Mouse (Mus musculus) limb, embryonic 14.5 days (tissue): ENCODE results near the gene Ralgapb. TPM values are rescaled to one million over a fixed set of nuclear protein-coding genes. Genes with fewer than 3 reads are reported as not detected.

Source experiments
- ATAC-seq: fragments of 200-750 bp; cut with Nextera tagmentation; 2 replicates; pipeline ENCODE4 v1.8.0; 2017; ENCODE audit warnings: low read depth, moderate number of reproducible peaks, moderate TSS enrichment; ENCODE audit not compliant: low FRiP score
- DNase-seq: peaks from one replicate; pipeline ENCODE4 v3.0.0-alpha.2; 2015; ENCODE audit warnings: low spot score
- H3K27ac ChIP-seq: fragments of 300-500 bp; sonication (generic); replicated peaks from 2 replicates; pipeline ENCODE4 v1.5.1; 2014; ENCODE audit warnings: low read depth, mild to moderate bottlenecking, low read length, moderate library complexity, mixed read lengths
- H3K27me3 ChIP-seq: fragments of 300-500 bp; sonication (generic); 2 replicates; pipeline ENCODE4 v1.6.1; 2014; ENCODE audit warnings: low read length, mixed read lengths; ENCODE audit not compliant: control insufficient read depth, insufficient read depth
- H3K36me3 ChIP-seq: fragments of 300-500 bp; sonication (generic); 2 replicates; pipeline ENCODE4 v1.6.1; 2014; ENCODE audit warnings: mild to moderate bottlenecking, low read length, moderate library complexity, mixed read lengths; ENCODE audit not compliant: control insufficient read depth, insufficient read depth
- H3K4me1 ChIP-seq: fragments of 300-500 bp; sonication (generic); 2 replicates; pipeline ENCODE4 v1.6.1; 2014; ENCODE audit warnings: antibody characterized with exemption, low read length, mixed read lengths; ENCODE audit not compliant: control insufficient read depth, insufficient read depth
- H3K4me2 ChIP-seq: fragments of 300-500 bp; sonication (generic); replicated peaks from 2 replicates; pipeline ENCODE4 v1.6.1; 2014; ENCODE audit warnings: low read depth, mild to moderate bottlenecking, low read length, moderate library complexity; ENCODE audit not compliant: severe bottlenecking
- H3K4me3 ChIP-seq: fragments of 300-500 bp; sonication (generic); replicated peaks from 2 replicates; pipeline ENCODE4 v1.5.1; 2014; ENCODE audit warnings: low read length
- H3K9ac ChIP-seq: fragments of 300-500 bp; sonication (generic); 2 replicates; pipeline ENCODE4 v1.6.1; 2014; ENCODE audit warnings: mild to moderate bottlenecking, low read depth, low read length, moderate library complexity; ENCODE audit not compliant: severe bottlenecking
- H3K9me3 ChIP-seq: fragments of 300-500 bp; sonication (generic); 2 replicates; pipeline ENCODE4 v1.6.1; 2016; ENCODE audit warnings: low read length; ENCODE audit not compliant: control insufficient read depth
- POLR2A ChIP-seq: fragments of 200-500 bp; IDR thresholded peaks from 2 replicates; pipeline ENCODE4 v1.8.0; 2012; ENCODE audit warnings: inconsistent platforms, mild to moderate bottlenecking, moderate library complexity, borderline replicate concordance; ENCODE audit not compliant: insufficient read depth, insufficient read length; ENCODE audit errors: extremely low read depth
- WGBS: fragments of 180-500 bp; shearing (Covaris S2); extraction: QIAGEN DNeasy Blood & Tissue Kit; methylation state at CpG from one replicate; pipeline ENCODE4 v1.1.7; 2014; 5-methylcytosine and 5-hydroxymethylcytosine counted together
- polyA plus RNA-seq, 2 experiments: library from polyadenylated mRNA; depleted of rRNA in 1 of 2; stranded (reverse) in 1 of 2; unstranded in 1 of 2; fragments of >200 nt; fragmentation: Nextera tagmentation in 1 of 2; extraction: Ambion mirVana in 1 of 2; gene quantifications; 2 replicates each; pipeline versions ENCODE4 v1.2.1 to v1.2.3; 2012 to 2014

The Ralgapb gene
- polyA plus RNA-seq, 2 experiments, result 20.1 to 20.2 TPM

DNA sequence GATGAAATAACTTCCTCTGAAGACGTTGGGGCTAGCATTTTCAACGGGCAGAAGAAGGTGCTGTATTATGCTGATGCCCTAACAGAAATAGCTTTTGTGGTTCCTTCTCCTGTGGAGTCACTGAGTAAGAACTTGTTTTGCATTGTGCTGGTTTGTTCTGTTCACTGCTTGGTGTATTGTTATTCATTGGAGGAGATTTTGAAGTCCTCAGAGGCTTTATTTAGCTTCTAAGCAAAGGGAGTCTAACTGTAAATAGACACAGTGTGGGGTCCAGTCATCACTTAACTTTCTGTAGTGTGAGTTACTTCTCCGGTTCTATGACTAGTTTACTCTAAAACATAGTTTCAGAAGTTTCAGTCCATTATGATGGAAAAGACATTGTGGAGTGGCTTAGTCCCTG is 68.0 kb downstream of the Ralgapb start:
- ATAC-seq (no peak), DNase-seq (no peak)
- Histone ChIP-seq H3K27me3 (no peaks in the 10 kb centered on the region), H3K4me1 (no peaks in the 10 kb centered on the region), H3K9me3 (no peaks in the 10 kb centered on the region), H3K4me2 (no peak overlapping the region), H3K27ac (no peak overlapping the region), H3K9ac (no peak overlapping the region), H3K36me3 (peaks cover 78% of the 10 kb centered on the region), H3K4me3 (no peak overlapping the region)
- 85% methylated on average over 3 of the region's 3 CpGs for WGBS
- TF ChIP-seq POLR2A, result no peak

DNA sequence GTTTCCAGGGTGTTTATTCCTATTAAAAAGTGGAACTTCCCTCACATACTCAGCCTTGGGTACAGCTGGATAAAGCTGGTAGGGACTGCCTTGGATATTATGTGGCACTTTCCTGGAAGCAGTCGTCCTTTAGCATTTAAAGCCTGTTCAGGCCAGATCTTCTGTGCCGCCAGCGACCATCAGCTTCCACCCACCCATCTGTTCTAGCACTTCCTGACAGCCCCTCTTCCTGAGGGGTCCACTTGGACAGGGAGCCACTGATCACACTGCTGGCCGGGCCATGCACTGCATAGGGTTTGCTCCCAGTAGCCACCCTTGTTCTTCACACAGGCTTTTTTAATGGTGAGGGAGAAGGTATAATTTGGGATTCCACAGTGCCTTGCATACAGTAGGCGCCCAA is 88.8 kb downstream of the Ralgapb start:
- H3K9ac ChIP-seq, result no peak overlapping the region
- ATAC-seq (no peak), DNase-seq (no peak)
- 85% methylated on average over 5 of the region's 5 CpGs for WGBS
- no peak for TF ChIP-seq POLR2A
- no peaks in the 10 kb centered on the region for H3K27me3 ChIP-seq
- no peak overlapping the region for H3K27ac ChIP-seq
- peaks cover 53% of the 10 kb centered on the region for H3K36me3 ChIP-seq
- no peaks in the 10 kb centered on the region for H3K9me3 ChIP-seq
- 0 out of 2 replicates have a peak, but pooled peaks cover 4% of the 10 kb centered on the region for H3K4me1 ChIP-seq
- no peak overlapping the region for H3K4me3 ChIP-seq
- H3K4me2 ChIP-seq, result no peak overlapping the region

DNA sequence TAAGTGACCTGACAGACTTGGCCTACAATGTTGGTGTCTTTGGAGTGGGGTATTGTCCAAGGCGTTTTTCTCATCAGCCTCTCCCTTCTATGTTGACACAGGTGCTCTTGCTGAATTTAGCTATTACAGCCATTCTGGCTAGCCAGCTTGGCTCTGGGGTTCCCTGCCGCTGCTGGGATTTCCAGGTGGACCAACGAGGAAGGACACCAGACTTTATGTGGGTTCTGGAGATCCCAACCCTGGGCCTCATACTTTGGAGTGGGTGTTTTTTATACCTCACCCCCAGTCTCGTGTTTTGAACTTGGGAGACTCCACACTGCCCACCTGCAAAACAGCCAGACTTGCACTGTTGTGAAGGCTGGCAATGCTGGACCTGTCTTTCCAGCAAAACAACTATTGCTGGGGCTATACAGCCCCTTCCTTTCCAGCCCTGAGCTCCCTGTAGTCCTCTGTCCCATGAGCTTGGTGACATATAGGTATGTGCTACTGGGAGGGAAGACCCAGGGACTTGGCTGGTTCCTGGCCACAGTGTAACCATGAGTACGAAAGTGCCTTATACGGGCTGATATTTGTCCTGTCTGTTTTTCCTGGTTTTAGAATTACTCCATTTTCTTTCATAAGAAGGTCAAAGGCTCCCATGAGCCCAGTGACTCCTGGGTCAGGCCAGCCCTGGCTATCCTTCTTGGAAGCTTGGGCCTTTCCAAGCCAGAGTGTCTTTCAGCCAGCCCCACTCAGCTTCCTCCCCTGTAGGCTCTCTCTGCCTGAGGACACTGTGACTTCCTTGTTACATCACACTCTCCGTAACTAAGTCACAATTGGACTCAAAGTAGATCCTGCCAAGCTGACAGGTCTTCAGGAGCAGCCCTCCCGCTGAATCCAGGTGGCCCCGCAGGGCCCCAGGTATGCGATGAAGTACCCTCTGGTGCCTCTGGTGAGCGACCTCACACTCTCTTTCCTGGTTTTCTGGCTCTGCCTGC is 92.5 kb downstream of the Ralgapb start, which contains the start of gene Adig:
Gene Adig (plus strand): TSS at position 777 of the 977 bp plus-strand sequence.
- Histone ChIP-seq H3K27me3 (no peaks in the 10 kb centered on the region), H3K4me3 (no peak within 1 kb of the TSS), H3K36me3 (peaks cover 23% of the 10 kb centered on the region), H3K9ac (no peak within 1 kb of the TSS), H3K4me2 (no peak within 1 kb of the TSS), H3K27ac (no peak within 1 kb of the TSS), H3K9me3 (no peaks in the 10 kb centered on the region), H3K4me1 (0 out of 2 replicates have a peak, but pooled peaks cover 4% of the 10 kb centered on the region)
- no peak for TF ChIP-seq POLR2A
- ATAC-seq (no peak), DNase-seq (no peak)
- 61% methylated on average over 11 of the region's 11 CpGs for WGBS

DNA sequence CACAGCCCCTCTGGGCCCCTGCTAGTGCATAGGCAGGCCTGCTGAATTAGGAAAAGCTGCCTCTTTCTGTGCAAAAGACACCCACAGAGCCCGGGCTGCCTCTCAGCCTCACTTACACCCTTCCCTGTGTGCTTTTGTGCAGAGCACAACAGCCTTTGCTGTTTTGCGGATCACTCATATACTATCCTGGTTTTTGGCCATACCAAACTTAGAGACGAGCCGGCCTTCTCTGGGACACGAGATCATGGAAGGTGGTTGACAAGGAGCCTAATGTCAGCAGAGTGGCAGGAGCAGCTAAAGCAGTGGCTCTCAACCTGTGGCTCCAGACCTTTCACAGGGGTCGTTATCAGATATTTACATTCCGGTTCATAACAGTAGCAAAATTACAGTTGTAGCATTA is 93.6 kb downstream of the Ralgapb start:
- H3K27ac ChIP-seq, result no peak overlapping the region
- H3K9me3 ChIP-seq, result no peaks in the 10 kb centered on the region
- TF ChIP-seq POLR2A, result no peak
- 81% methylated on average over 7 of the region's 7 CpGs for WGBS
- H3K4me2 ChIP-seq, result no peak overlapping the region
- H3K4me3 ChIP-seq, result no peak overlapping the region
- H3K27me3 ChIP-seq, result no peaks in the 10 kb centered on the region
- DNase-seq (no peak), ATAC-seq (no peak)
- H3K4me1 ChIP-seq, result 0 out of 2 replicates have a peak, but pooled peaks cover 4% of the 10 kb centered on the region
- peaks cover 13% of the 10 kb centered on the region for H3K36me3 ChIP-seq
- H3K9ac ChIP-seq, result no peak overlapping the region

DNA sequence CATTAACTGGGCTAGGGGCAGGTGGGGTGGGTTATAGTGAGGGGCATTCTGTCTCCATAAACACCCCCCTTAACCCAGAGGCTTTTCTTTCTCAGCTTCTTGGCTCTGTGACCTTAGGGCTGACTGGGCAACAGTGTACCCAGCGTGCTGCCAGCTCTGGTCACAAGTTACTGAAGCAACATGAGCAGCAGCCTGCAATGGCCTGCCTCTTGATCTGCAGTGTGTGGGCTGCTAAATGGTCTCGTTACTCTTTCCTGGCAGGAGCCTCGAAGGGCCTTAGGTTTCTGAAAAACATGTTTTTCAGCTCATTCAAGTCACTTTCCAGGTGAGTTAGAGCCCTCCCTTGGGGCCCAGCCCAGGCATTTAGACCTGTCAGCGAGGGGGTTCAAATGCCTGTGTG is 94.0 kb downstream of the Ralgapb start:
- Histone ChIP-seq H3K27me3 (no peaks in the 10 kb centered on the region), H3K9ac (no peak overlapping the region), H3K27ac (no peak overlapping the region), H3K4me3 (no peak overlapping the region), H3K9me3 (no peaks in the 10 kb centered on the region), H3K36me3 (peaks cover 9% of the 10 kb centered on the region), H3K4me2 (no peak overlapping the region), H3K4me1 (0 out of 2 replicates have a peak, but pooled peaks cover 4% of the 10 kb centered on the region)
- no peak for ATAC-seq
- DNase-seq, result no peak
- 41% methylated on average over 4 of the region's 4 CpGs for WGBS
- TF ChIP-seq POLR2A, result no peak
